Mouse (Mus musculus) midbrain, embryonic 13.5 days (tissue): ENCODE measurements around the gene Dhx16. TPM values are rescaled to one million over a fixed set of nuclear protein-coding genes. Genes with fewer than 3 reads are reported as not detected.

Experiments used
- ATAC-seq: fragments of 200-750 bp; cut with Nextera tagmentation; 2 replicates; pipeline ENCODE4 v1.8.0; 2017; ENCODE audit warnings: mild to moderate bottlenecking, moderate TSS enrichment, moderate library complexity
- H3K27ac ChIP-seq: fragments of 300-500 bp; sonication (generic); 2 replicates; pipeline ENCODE4 v1.5.1; 2015; ENCODE audit warnings: inconsistent platforms, mild to moderate bottlenecking, moderate library complexity
- H3K27me3 ChIP-seq: fragments of 300-500 bp; sonication (generic); 2 replicates; pipeline ENCODE4 v1.6.1; 2015; ENCODE audit warnings: mild to moderate bottlenecking, inconsistent platforms
- H3K36me3 ChIP-seq: fragments of 300-500 bp; sonication (generic); 2 replicates; pipeline ENCODE4 v1.6.1; 2015; ENCODE audit warnings: mild to moderate bottlenecking, inconsistent platforms
- H3K4me1 ChIP-seq: fragments of 300-500 bp; sonication (generic); replicated peaks from 2 replicates; pipeline ENCODE4 v1.6.1; 2015; ENCODE audit warnings: inconsistent platforms
- H3K4me2 ChIP-seq: fragments of 300-500 bp; sonication (generic); replicated peaks from 2 replicates; pipeline ENCODE4 v1.6.1; 2015; ENCODE audit warnings: moderate library complexity, mild to moderate bottlenecking, inconsistent platforms
- H3K4me3 ChIP-seq: fragments of 300-500 bp; sonication (generic); replicated peaks from 2 replicates; pipeline ENCODE4 v1.5.1; 2015; ENCODE audit warnings: mild to moderate bottlenecking, inconsistent platforms
- H3K9ac ChIP-seq: fragments of 300-500 bp; sonication (generic); replicated peaks from 2 replicates; pipeline ENCODE4 v1.6.1; 2015; ENCODE audit warnings: mild to moderate bottlenecking, inconsistent platforms
- H3K9me3 ChIP-seq: fragments of 300-500 bp; sonication (generic); 2 replicates; pipeline ENCODE4 v1.6.1; 2016; ENCODE audit warnings: mild to moderate bottlenecking, inconsistent platforms
- WGBS: fragments of 180-500 bp; shearing (Covaris S2); methylation state at CpG from one replicate; pipeline ENCODE4 v1.1.7; 2015; 5-methylcytosine and 5-hydroxymethylcytosine counted together
- polyA plus RNA-seq: library from polyadenylated mRNA; unstranded; fragments of >200 nt; fragmentation: Nextera tagmentation; extraction: Ambion mirVana; gene quantifications from 2 replicates; pipeline ENCODE4 v1.2.1, GENCODE M21; 2015

Gene Dhx16
- polyA plus RNA-seq, 1 experiment from 2014 or later = 37.3 TPM

DNA sequence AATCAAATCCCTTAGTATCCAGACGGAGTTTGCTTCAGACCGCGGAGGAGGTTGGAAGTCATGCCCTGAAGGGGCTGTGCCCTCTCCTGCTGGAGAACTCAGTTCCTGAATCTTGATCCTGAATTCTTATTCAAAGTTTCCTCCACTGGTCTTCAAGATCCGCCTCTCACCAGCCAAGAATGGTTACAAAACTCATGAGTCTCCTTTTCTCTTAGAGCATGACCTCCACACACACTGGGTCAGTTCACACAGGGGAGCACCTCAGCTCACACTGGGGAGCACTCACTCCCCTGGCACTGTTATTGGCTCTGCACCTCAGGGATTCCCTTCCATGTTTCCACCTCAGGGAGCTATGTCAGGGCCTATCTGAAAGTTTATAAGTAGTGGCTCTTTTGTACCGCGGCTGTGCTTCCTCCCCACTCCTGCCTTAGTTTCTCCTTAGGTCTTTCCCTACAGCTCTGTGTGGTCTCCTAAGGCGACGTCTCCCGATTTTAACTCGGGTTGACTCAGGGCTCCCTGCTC is 14.7 kb upstream of the Dhx16 start:
- no peaks in the 10 kb centered on the region for H3K36me3 ChIP-seq
- ATAC-seq = no peak
- peaks cover 56% of the 10 kb centered on the region for H3K4me1 ChIP-seq
- 26% methylated on average over 10 of the region's 10 CpGs for WGBS
- no peaks in the 10 kb centered on the region for H3K9me3 ChIP-seq
- peak overlapping the region; percentile 92 for H3K4me2 ChIP-seq
- peak overlapping the region; percentile 99 for H3K27ac ChIP-seq
- peak overlapping the region; percentile 97 for H3K9ac ChIP-seq
- H3K27me3 ChIP-seq = no peaks in the 10 kb centered on the region
- H3K4me3 ChIP-seq = peak overlapping the region; percentile 84

DNA sequence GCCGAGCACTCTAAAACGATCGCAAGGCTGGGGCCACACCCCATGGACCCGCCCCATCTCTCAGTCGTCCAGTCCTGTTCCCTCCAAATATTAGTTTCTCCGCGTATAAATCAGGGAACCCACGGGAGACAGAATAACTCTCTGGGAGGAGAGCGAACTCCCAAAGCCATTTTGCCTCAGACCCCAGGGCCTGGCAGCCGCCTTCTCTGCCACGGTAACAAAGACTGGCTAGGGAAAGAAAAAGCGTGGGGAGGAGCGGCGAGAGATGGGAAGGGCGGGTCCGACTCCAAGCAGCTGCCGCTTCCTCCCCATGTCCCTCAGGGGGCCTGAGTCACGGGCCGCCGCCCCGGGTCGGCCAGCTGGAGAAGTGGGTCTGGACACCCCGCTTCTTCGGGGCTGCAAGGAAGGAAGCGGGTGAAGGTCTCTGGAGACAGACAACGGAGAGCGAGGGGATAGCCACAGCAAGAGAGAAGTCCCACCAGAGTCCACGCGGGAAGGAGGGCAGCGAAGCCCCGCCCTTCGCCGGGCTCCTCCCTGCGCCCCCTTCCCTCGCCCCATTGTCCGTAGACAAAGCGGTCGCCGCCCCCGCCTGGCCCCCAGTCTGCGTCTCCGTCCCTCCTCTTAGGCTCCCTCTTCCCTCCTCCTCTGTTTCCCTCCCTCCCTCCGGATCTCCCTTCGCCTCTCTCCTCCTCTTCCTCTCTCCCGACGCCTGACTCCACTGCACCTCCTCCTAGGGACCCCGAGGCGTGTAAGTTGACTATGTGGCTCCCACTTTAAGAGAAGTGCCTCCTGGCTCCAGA is 13.9 kb upstream of the Dhx16 start, which contains the start of gene Ppp1r18:
TSS of gene Ppp1r18 (plus strand) at position 113 of the 800 bp plus-strand sequence.
- ATAC-seq = peak; percentile 67
- Histone ChIP-seq H3K36me3 (peaks cover 4% of the 10 kb centered on the region; the same call in 1 of the 2 replicates), H3K27me3 (no peaks in the 10 kb centered on the region), H3K4me1 (peaks cover 60% of the 10 kb centered on the region), H3K4me3 (peak within 1 kb of the TSS; percentile 84), H3K4me2 (peak within 1 kb of the TSS; percentile 92), H3K27ac (peak within 1 kb of the TSS; percentile 99), H3K9ac (peak within 1 kb of the TSS; percentile 97), H3K9me3 (no peaks in the 10 kb centered on the region)
- under 1% methylated on average over 46 of the region's 48 CpGs for WGBS

- under 1% methylated on average over 38 of the region's 38 CpGs for WGBS
- peak; percentile 57 for ATAC-seq
- H3K4me1 ChIP-seq = peaks cover 62% of the 10 kb centered on the region
- peak overlapping the region; percentile 99 for H3K27ac ChIP-seq
- H3K9me3 ChIP-seq = no peaks in the 10 kb centered on the region
- H3K36me3 ChIP-seq = peaks cover 9% of the 10 kb centered on the region
- peak overlapping the region; percentile 92 for H3K4me2 ChIP-seq
- H3K4me3 ChIP-seq = peak overlapping the region; percentile 84
- H3K9ac ChIP-seq = peak overlapping the region; percentile 97
- no peaks in the 10 kb centered on the region for H3K27me3 ChIP-seq
Observed at GRCm38 (mm10) chr17:35866281-35866831, 13.3 kb upstream of the Dhx16 start.

GRCm38 (mm10) chr17:35866911-35867890 is 12.4 kb upstream of the Dhx16 start:
- no peak for ATAC-seq
- Histone ChIP-seq H3K9me3 (no peaks in the 10 kb centered on the region), H3K4me1 (peaks cover 64% of the 10 kb centered on the region), H3K9ac (peak overlapping the region; percentile 97), H3K4me3 (peak overlapping the region; percentile 84), H3K27me3 (no peaks in the 10 kb centered on the region), H3K36me3 (peaks cover 14% of the 10 kb centered on the region), H3K4me2 (peak overlapping the region; percentile 92), H3K27ac (peak overlapping the region; percentile 99)
- 8% methylated on average over 26 of the region's 26 CpGs for WGBS

GRCm38 (mm10) chr17:35868165-35868820 is 11.3 kb upstream of the Dhx16 start:
- Histone ChIP-seq H3K4me3 (peak overlapping the region; percentile 84), H3K36me3 (peaks cover 17% of the 10 kb centered on the region), H3K4me2 (peak overlapping the region; percentile 92), H3K27me3 (no peaks in the 10 kb centered on the region), H3K9me3 (no peaks in the 10 kb centered on the region), H3K27ac (peak overlapping the region; percentile 99), H3K4me1 (peaks cover 75% of the 10 kb centered on the region), H3K9ac (peak overlapping the region; percentile 97)
- ATAC-seq = no peak
- 41% methylated on average over 13 of the region's 17 CpGs for WGBS

DNA sequence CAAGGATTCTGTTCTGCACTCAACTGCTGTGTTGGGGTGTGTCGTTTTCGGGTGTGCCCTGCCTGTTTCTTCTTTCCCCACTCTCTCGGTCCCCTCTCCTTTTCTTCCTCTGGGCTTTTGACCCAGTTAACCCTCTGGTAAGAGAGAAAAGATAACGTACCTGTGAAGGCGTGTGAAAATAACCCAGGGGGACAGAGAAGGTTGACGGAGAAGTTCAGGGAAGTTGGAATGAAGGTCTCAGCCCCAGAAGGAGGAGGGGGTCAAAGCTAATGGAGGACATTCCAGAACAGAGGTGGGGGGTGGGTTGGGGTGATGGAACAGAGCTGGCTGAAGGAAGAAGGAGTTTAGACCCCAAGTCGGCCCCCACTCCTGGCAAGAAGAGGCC is 10.7 kb upstream of the Dhx16 start:
- H3K27me3 ChIP-seq = no peaks in the 10 kb centered on the region
- H3K9ac ChIP-seq = peak overlapping the region; percentile 97
- ATAC-seq = no peak
- H3K4me3 ChIP-seq = peak overlapping the region; percentile 84
- WGBS = 8% methylated on average over 7 of the region's 7 CpGs
- H3K4me1 ChIP-seq = peaks cover 82% of the 10 kb centered on the region
- H3K9me3 ChIP-seq = no peaks in the 10 kb centered on the region
- H3K4me2 ChIP-seq = peak overlapping the region; percentile 92
- peaks cover 18% of the 10 kb centered on the region for H3K36me3 ChIP-seq
- no peak overlapping the region for H3K27ac ChIP-seq

GRCm38 (mm10) chr17:35869346-35870067 is 10.1 kb upstream of the Dhx16 start:
- Histone ChIP-seq H3K9ac (peak overlapping the region; percentile 97), H3K27ac (peak overlapping the region; percentile 31), H3K4me1 (peaks cover 79% of the 10 kb centered on the region), H3K27me3 (no peaks in the 10 kb centered on the region), H3K9me3 (no peaks in the 10 kb centered on the region), H3K36me3 (peaks cover 24% of the 10 kb centered on the region), H3K4me3 (peak overlapping the region; percentile 84), H3K4me2 (peak overlapping the region; percentile 92)
- WGBS = 3% methylated on average over 7 of the region's 7 CpGs
- no peak for ATAC-seq

DNA sequence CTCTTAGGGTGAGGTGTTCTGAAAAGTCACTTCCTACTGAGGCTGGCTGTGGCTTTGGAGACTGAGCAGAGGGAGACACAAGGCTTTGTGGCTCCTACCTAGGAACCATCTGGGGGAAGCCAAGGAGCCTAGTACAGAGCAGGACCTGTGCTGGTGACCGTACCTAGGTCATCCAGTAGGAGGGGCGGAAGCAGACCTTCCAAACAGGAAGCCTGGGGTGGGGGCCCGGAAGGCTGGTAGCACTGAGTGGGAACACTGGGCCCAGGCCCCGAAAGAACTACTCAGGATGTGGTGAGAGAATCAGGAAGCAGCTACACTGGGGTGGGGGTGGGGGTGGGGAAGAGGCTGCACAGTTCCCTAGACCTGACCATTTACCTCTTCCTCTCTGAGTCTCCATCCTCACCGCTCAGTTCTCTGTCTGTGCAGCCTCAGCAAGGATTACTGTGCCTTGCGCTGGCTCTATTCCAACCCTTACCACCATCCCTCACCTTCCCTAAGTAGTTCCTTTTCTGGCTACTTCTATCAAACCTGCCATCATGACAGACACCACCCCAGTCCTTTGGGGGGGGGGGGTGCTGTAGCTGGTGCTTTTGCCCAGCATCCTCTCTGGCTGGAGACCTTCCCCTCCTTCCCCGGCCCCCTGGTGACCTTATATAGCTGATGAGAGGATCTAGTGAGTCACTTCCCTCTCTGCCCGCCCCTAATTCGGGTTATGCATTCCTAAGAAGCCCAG is 9.3 kb upstream of the Dhx16 start:
- Histone ChIP-seq H3K4me2 (peak overlapping the region; percentile 92), H3K9ac (peak overlapping the region; percentile 97), H3K27me3 (no peaks in the 10 kb centered on the region), H3K9me3 (no peaks in the 10 kb centered on the region), H3K4me1 (peaks cover 71% of the 10 kb centered on the region), H3K27ac (peak overlapping the region; percentile 31), H3K36me3 (peaks cover 32% of the 10 kb centered on the region), H3K4me3 (peak overlapping the region; percentile 84)
- 74% methylated on average over 9 of the region's 9 CpGs for WGBS
- ATAC-seq = no peak

GRCm38 (mm10) chr17:35870884-35871696 is 8.5 kb upstream of the Dhx16 start:
- H3K9ac ChIP-seq = peak overlapping the region; percentile 97; the same call in 1 of the 2 replicates
- peaks cover 38% of the 10 kb centered on the region for H3K36me3 ChIP-seq
- H3K4me2 ChIP-seq = peak overlapping the region; percentile 92
- H3K4me1 ChIP-seq = peaks cover 71% of the 10 kb centered on the region
- H3K27ac ChIP-seq = peak overlapping the region; percentile 31; the same call in 1 of the 2 replicates
- no peaks in the 10 kb centered on the region for H3K27me3 ChIP-seq
- H3K4me3 ChIP-seq = peak overlapping the region; percentile 84
- 93% methylated on average over 8 of the region's 8 CpGs for WGBS
- H3K9me3 ChIP-seq = no peaks in the 10 kb centered on the region
- no peak for ATAC-seq
